Comparison of ENCODE assay signal across 8 mouse cellular contexts in the genomic region with DNA sequence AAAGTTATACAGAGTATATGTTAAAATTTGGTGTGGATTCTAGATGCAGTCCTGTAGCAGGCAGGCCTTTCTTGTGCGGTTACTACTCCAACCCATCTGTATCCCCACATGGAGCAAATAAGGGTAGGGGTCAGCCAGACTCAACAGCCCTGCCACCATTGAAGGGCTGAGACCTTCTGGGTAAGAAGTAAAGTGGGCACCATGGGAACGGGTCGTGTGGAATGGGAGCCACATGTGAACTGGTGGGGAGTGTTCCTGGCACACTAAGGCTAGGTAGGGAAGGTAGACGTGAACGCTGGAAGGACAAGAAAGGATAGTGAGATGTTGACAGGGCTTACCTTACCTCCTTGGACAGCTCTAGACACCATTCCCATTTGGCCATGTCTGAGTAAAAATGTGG. TPM values are rescaled to one million over a fixed set of nuclear protein-coding genes. Genes with fewer than 3 reads are reported as not detected.
DNase-seq lines count a peak whose midpoint lies in the region; ATAC-seq and TF ChIP-seq lines count a peak whose summit lies in the region.

No protein-coding gene starts in this region.

- H3K27me3 ChIP-seq in forebrain, embryonic 15.5 days, result no peaks in the 10 kb centered on the region
- no peaks in the 10 kb centered on the region for H3K27me3 ChIP-seq in forebrain, embryonic 14.5 days (replicated peaks; ENCODE audit: control insufficient read depth, insufficient read depth, low read length)
- H3K27me3 ChIP-seq in liver, embryonic 11.5 days (replicated peaks; ENCODE audit: control insufficient read depth, insufficient read depth, low read length), result no peaks in the 10 kb centered on the region
- no peaks in the 10 kb centered on the region for H3K27me3 ChIP-seq in liver, postnatal 0 days (ENCODE audit: insufficient read depth, low read length)
- H3K27me3 ChIP-seq in embryonic facial prominence, embryonic 15.5 days, result no peaks in the 10 kb centered on the region
- no peaks in the 10 kb centered on the region for H3K27me3 ChIP-seq in midbrain, embryonic 15.5 days (replicated peaks)

- TF ChIP-seq EP300 in liver, postnatal 0 days (IDR thresholded peaks at IDR 0.05; ENCODE audit: low read depth), result no peak

- no peak for ATAC-seq in forebrain, embryonic 15.5 days (replicated peaks)
- no peak for ATAC-seq in forebrain, embryonic 14.5 days
- no peak for ATAC-seq in liver, embryonic 11.5 days (replicated peaks; ENCODE audit: low FRiP score)
- ATAC-seq in liver, postnatal 0 days, result no peak
- ATAC-seq in embryonic facial prominence, embryonic 15.5 days (ENCODE audit: insufficient number of reproducible peaks, low FRiP score, low TSS enrichment, low read depth), result no peak
- no peak for ATAC-seq in midbrain, embryonic 15.5 days (replicated peaks)

- no peaks in the 10 kb centered on the region for H3K9me3 ChIP-seq in forebrain, embryonic 15.5 days
- H3K9me3 ChIP-seq in forebrain, embryonic 14.5 days (replicated peaks; ENCODE audit: control insufficient read depth, low read length), result no peaks in the 10 kb centered on the region
- H3K9me3 ChIP-seq in liver, embryonic 11.5 days (ENCODE audit: control insufficient read depth, low read length), result no peaks in the 10 kb centered on the region
- no peaks in the 10 kb centered on the region for H3K9me3 ChIP-seq in liver, postnatal 0 days (ENCODE audit: low read length)
- no peaks in the 10 kb centered on the region for H3K9me3 ChIP-seq in embryonic facial prominence, embryonic 15.5 days (replicated peaks)
- no peaks in the 10 kb centered on the region for H3K9me3 ChIP-seq in midbrain, embryonic 15.5 days

- 67% methylated on average over 5 of the region's 5 CpGs for WGBS in forebrain, embryonic 15.5 days
- WGBS in forebrain, embryonic 14.5 days, result 69% methylated on average over 5 of the region's 5 CpGs
- WGBS in liver, embryonic 11.5 days, result 71% methylated on average over 5 of the region's 5 CpGs
- 74% methylated on average over 5 of the region's 5 CpGs for WGBS in liver, postnatal 0 days (ENCODE audit: insufficient replicate concordance)
- 78% methylated on average over 5 of the region's 5 CpGs for WGBS in embryonic facial prominence, embryonic 15.5 days
- WGBS in midbrain, embryonic 15.5 days, result 75% methylated on average over 5 of the region's 5 CpGs

- H3K9ac ChIP-seq in forebrain, embryonic 15.5 days (replicated peaks), result no peak overlapping the region
- no peak overlapping the region for H3K9ac ChIP-seq in forebrain, embryonic 14.5 days (ENCODE audit: low read length)
- H3K9ac ChIP-seq in liver, embryonic 11.5 days (ENCODE audit: low read depth, low read length), result no peak overlapping the region
- H3K9ac ChIP-seq in liver, postnatal 0 days (replicated peaks), result no peak overlapping the region
- no peak overlapping the region for H3K9ac ChIP-seq in embryonic facial prominence, embryonic 15.5 days
- no peak overlapping the region for H3K9ac ChIP-seq in midbrain, embryonic 15.5 days

- peaks cover 16% of the 10 kb centered on the region for H3K36me3 ChIP-seq in forebrain, embryonic 15.5 days
- peaks cover 29% of the 10 kb centered on the region for H3K36me3 ChIP-seq in forebrain, embryonic 14.5 days (ENCODE audit: control insufficient read depth, insufficient read depth, low read length)
- H3K36me3 ChIP-seq in liver, embryonic 11.5 days (ENCODE audit: control insufficient read depth, insufficient read depth, low read length), result peaks cover 21% of the 10 kb centered on the region
- peaks cover 11% of the 10 kb centered on the region for H3K36me3 ChIP-seq in liver, postnatal 0 days (replicated peaks; ENCODE audit: insufficient read depth, low read length)
- H3K36me3 ChIP-seq in embryonic facial prominence, embryonic 15.5 days, result peaks cover 24% of the 10 kb centered on the region
- H3K36me3 ChIP-seq in midbrain, embryonic 15.5 days (replicated peaks), result peaks cover 14% of the 10 kb centered on the region

- peak overlapping the region; percentile 59; the same call in 1 of the 2 replicates for H3K4me3 ChIP-seq in forebrain, embryonic 15.5 days
- no peak overlapping the region for H3K4me3 ChIP-seq in forebrain, embryonic 14.5 days (ENCODE audit: low read depth, low read length)
- H3K4me3 ChIP-seq in liver, embryonic 11.5 days (ENCODE audit: low read depth, low read length), result peak overlapping the region; percentile 24
- no peak overlapping the region for H3K4me3 ChIP-seq in liver, postnatal 0 days (ENCODE audit: low read depth, low read length)
- peak overlapping the region; percentile 78 for H3K4me3 ChIP-seq in embryonic facial prominence, embryonic 15.5 days (replicated peaks)
- H3K4me3 ChIP-seq in midbrain, embryonic 15.5 days, result 0 out of 2 replicates have a peak overlapping the region, but pooled peaks have one; percentile 2

- no peak for TF ChIP-seq CTCF in liver, postnatal 0 days (IDR thresholded peaks at IDR 0.05; ENCODE audit: low read depth)

- H3K4me2 ChIP-seq in forebrain, embryonic 15.5 days (replicated peaks), result no peak overlapping the region
- H3K4me2 ChIP-seq in forebrain, embryonic 14.5 days (ENCODE audit: low read length), result no peak overlapping the region
- H3K4me2 ChIP-seq in liver, embryonic 11.5 days, result peak overlapping the region; percentile 98
- H3K4me2 ChIP-seq in liver, postnatal 0 days (ENCODE audit: low read depth, low read length), result no peak overlapping the region
- peak overlapping the region; percentile 60 for H3K4me2 ChIP-seq in embryonic facial prominence, embryonic 15.5 days (replicated peaks)
- no peak overlapping the region for H3K4me2 ChIP-seq in midbrain, embryonic 15.5 days

- intact Hi-C loops in left cerebral cortex, postnatal 14 days (cut with DNase I), result no loop called here

- H3K4me1 ChIP-seq in forebrain, embryonic 15.5 days, result peaks cover 30% of the 10 kb centered on the region
- H3K4me1 ChIP-seq in forebrain, embryonic 14.5 days (ENCODE audit: control insufficient read depth, insufficient read depth, low read length), result peaks cover 11% of the 10 kb centered on the region; the same call in 1 of the 2 replicates
- H3K4me1 ChIP-seq in liver, embryonic 11.5 days (replicated peaks; ENCODE audit: control insufficient read depth, insufficient read depth, low read length), result peaks cover 25% of the 10 kb centered on the region
- peaks cover 22% of the 10 kb centered on the region for H3K4me1 ChIP-seq in liver, postnatal 0 days (ENCODE audit: insufficient read depth)
- peaks cover 28% of the 10 kb centered on the region for H3K4me1 ChIP-seq in embryonic facial prominence, embryonic 15.5 days
- peaks cover 35% of the 10 kb centered on the region for H3K4me1 ChIP-seq in midbrain, embryonic 15.5 days

- no peak for DNase-seq in forebrain, embryonic 14.5 days (ENCODE audit: low spot score)
- DNase-seq in liver, embryonic 11.5 days (ENCODE audit: low spot score), result no peak
- DNase-seq in liver, postnatal 0 days, result no peak
- DNase-seq in left cerebral cortex, adult 8-10 months (ENCODE audit: low spot score in 2 of 2), result no peak
- no peak for DNase-seq in left cerebral cortex, postnatal 14 days (ENCODE audit: low spot score in 2 of 2)

- peak overlapping the region; percentile 90; the same call in 1 of the 2 replicates for H3K27ac ChIP-seq in forebrain, embryonic 15.5 days (replicated peaks)
- H3K27ac ChIP-seq in forebrain, embryonic 14.5 days (ENCODE audit: low read depth, low read length), result no peak overlapping the region
- no peak overlapping the region for H3K27ac ChIP-seq in liver, embryonic 11.5 days (ENCODE audit: low read depth, low read length)
- no peak overlapping the region for H3K27ac ChIP-seq in liver, postnatal 0 days (ENCODE audit: low read depth)
- H3K27ac ChIP-seq in embryonic facial prominence, embryonic 15.5 days (replicated peaks), result no peak overlapping the region
- no peak overlapping the region for H3K27ac ChIP-seq in midbrain, embryonic 15.5 days

RNA-seq across cellular contexts. Expression of a gene that starts 7.3 kb away (rescaled TPM):
- 68.3 and 81.8 TPM in 2 replicates for polyA plus RNA-seq in forebrain, embryonic 15.5 days (2015; fragmentation: Nextera tagmentation; extraction: Ambion mirVana)
- 69.2 and 74.0 TPM in 2 replicates for polyA plus RNA-seq in forebrain, embryonic 14.5 days (2014; fragmentation: Nextera tagmentation; extraction: Ambion mirVana)
- 168 and 170 TPM in 2 replicates for polyA plus RNA-seq in liver, embryonic 11.5 days (2014; fragmentation: Nextera tagmentation; extraction: Ambion mirVana)
- 41.3 and 45.9 TPM in 2 replicates for polyA plus RNA-seq in liver, postnatal 0 days (2015; fragmentation: Nextera tagmentation; extraction: Ambion mirVana)
- polyA plus RNA-seq in embryonic facial prominence, embryonic 15.5 days (2015; fragmentation: Nextera tagmentation; extraction: Ambion mirVana), result 122 and 123 TPM in 2 replicates
- polyA plus RNA-seq in midbrain, embryonic 15.5 days (2015; fragmentation: Nextera tagmentation; extraction: Ambion mirVana), result 17.7 and 23.9 TPM in 2 replicates
- under 1 TPM; 0.53 to 0.80 (median 0.62) TPM for total RNA-seq in left cerebral cortex, adult 8-10 months (2022)
- 1 to 10 TPM in 1 of 2 experiments, under 1 TPM in 1; 0.86 to 1.2 TPM for total RNA-seq in left cerebral cortex, postnatal 14 days (2021)

RNA-seq across cellular contexts. Expression of a gene that starts 21.3 kb away (rescaled TPM):
- 12.8 and 15.4 TPM in 2 replicates for polyA plus RNA-seq in forebrain, embryonic 15.5 days (2015; fragmentation: Nextera tagmentation; extraction: Ambion mirVana)
- 10.7 and 13.9 TPM in 2 replicates for polyA plus RNA-seq in forebrain, embryonic 14.5 days (2014; fragmentation: Nextera tagmentation; extraction: Ambion mirVana)
- 5.9 and 6.6 TPM in 2 replicates for polyA plus RNA-seq in liver, embryonic 11.5 days (2014; fragmentation: Nextera tagmentation; extraction: Ambion mirVana)
- polyA plus RNA-seq in liver, postnatal 0 days (2015; fragmentation: Nextera tagmentation; extraction: Ambion mirVana), result 5.4 and 6.6 TPM in 2 replicates
- polyA plus RNA-seq in embryonic facial prominence, embryonic 15.5 days (2015; fragmentation: Nextera tagmentation; extraction: Ambion mirVana), result 14.9 and 15.7 TPM in 2 replicates
- polyA plus RNA-seq in midbrain, embryonic 15.5 days (2015; fragmentation: Nextera tagmentation; extraction: Ambion mirVana), result 20.5 and 21.2 TPM in 2 replicates
- total RNA-seq in left cerebral cortex, adult 8-10 months (2022), result 10 to 100 TPM; 32.3 to 37.9 (median 33.5) TPM
- total RNA-seq in left cerebral cortex, postnatal 14 days (2021), result 10 to 100 TPM; 26.1 to 29.2 TPM

RNA-seq across cellular contexts. Expression of a gene that starts 22.5 kb away (rescaled TPM):
- polyA plus RNA-seq in forebrain, embryonic 15.5 days (2015; fragmentation: Nextera tagmentation; extraction: Ambion mirVana), result 65.9 and 67.8 TPM in 2 replicates
- polyA plus RNA-seq in forebrain, embryonic 14.5 days (2014; fragmentation: Nextera tagmentation; extraction: Ambion mirVana), result 43.4 and 56.1 TPM in 2 replicates
- 57.5 and 60.5 TPM in 2 replicates for polyA plus RNA-seq in liver, embryonic 11.5 days (2014; fragmentation: Nextera tagmentation; extraction: Ambion mirVana)
- 7.4 and 7.6 TPM in 2 replicates for polyA plus RNA-seq in liver, postnatal 0 days (2015; fragmentation: Nextera tagmentation; extraction: Ambion mirVana)
- 43.7 and 53.5 TPM in 2 replicates for polyA plus RNA-seq in embryonic facial prominence, embryonic 15.5 days (2015; fragmentation: Nextera tagmentation; extraction: Ambion mirVana)
- polyA plus RNA-seq in midbrain, embryonic 15.5 days (2015; fragmentation: Nextera tagmentation; extraction: Ambion mirVana), result 67.0 and 73.5 TPM in 2 replicates
- total RNA-seq in left cerebral cortex, adult 8-10 months (2022), result 10 to 100 TPM; 37.1 to 42.9 (median 39.7) TPM
- total RNA-seq in left cerebral cortex, postnatal 14 days (2021), result 10 to 100 TPM; 39.1 to 40.5 TPM

RNA-seq across cellular contexts. Expression of a gene that starts 29.9 kb away (rescaled TPM):
- polyA plus RNA-seq in forebrain, embryonic 15.5 days (2015; fragmentation: Nextera tagmentation; extraction: Ambion mirVana), result 22.5 and 26.3 TPM in 2 replicates
- polyA plus RNA-seq in forebrain, embryonic 14.5 days (2014; fragmentation: Nextera tagmentation; extraction: Ambion mirVana), result 14.1 and 15.6 TPM in 2 replicates
- 60.2 and 64.9 TPM in 2 replicates for polyA plus RNA-seq in liver, embryonic 11.5 days (2014; fragmentation: Nextera tagmentation; extraction: Ambion mirVana)
- 8.9 and 10.6 TPM in 2 replicates for polyA plus RNA-seq in liver, postnatal 0 days (2015; fragmentation: Nextera tagmentation; extraction: Ambion mirVana)
- polyA plus RNA-seq in embryonic facial prominence, embryonic 15.5 days (2015; fragmentation: Nextera tagmentation; extraction: Ambion mirVana), result 26.1 and 27.5 TPM in 2 replicates
- polyA plus RNA-seq in midbrain, embryonic 15.5 days (2015; fragmentation: Nextera tagmentation; extraction: Ambion mirVana), result 16.9 and 18.7 TPM in 2 replicates
- 10 to 100 TPM; 20.3 to 22.2 (median 20.9) TPM for total RNA-seq in left cerebral cortex, adult 8-10 months (2022)
- 10 to 100 TPM; 19.6 to 23.5 TPM for total RNA-seq in left cerebral cortex, postnatal 14 days (2021)

RNA-seq across cellular contexts. Expression of a gene that starts 32.4 kb away (rescaled TPM):
- polyA plus RNA-seq in forebrain, embryonic 15.5 days (2015; fragmentation: Nextera tagmentation; extraction: Ambion mirVana), result 47.6 and 50.5 TPM in 2 replicates
- 45.2 and 49.6 TPM in 2 replicates for polyA plus RNA-seq in forebrain, embryonic 14.5 days (2014; fragmentation: Nextera tagmentation; extraction: Ambion mirVana)
- polyA plus RNA-seq in liver, embryonic 11.5 days (2014; fragmentation: Nextera tagmentation; extraction: Ambion mirVana), result 39.1 and 43.5 TPM in 2 replicates
- 12.5 and 13.0 TPM in 2 replicates for polyA plus RNA-seq in liver, postnatal 0 days (2015; fragmentation: Nextera tagmentation; extraction: Ambion mirVana)
- polyA plus RNA-seq in embryonic facial prominence, embryonic 15.5 days (2015; fragmentation: Nextera tagmentation; extraction: Ambion mirVana), result 102 and 137 TPM in 2 replicates
- 33.5 and 37.7 TPM in 2 replicates for polyA plus RNA-seq in midbrain, embryonic 15.5 days (2015; fragmentation: Nextera tagmentation; extraction: Ambion mirVana)
- total RNA-seq in left cerebral cortex, adult 8-10 months (2022), result 10 to 100 TPM; 15.2 to 19.4 (median 17.1) TPM
- 10 to 100 TPM; 14.2 to 16.9 TPM for total RNA-seq in left cerebral cortex, postnatal 14 days (2021)

Comparison
In these comparisons a context has a peak if more than half of its experiments do, and no peak if none do; other contexts are left out.
1. H3K4me2 ChIP-seq: peak in liver, embryonic 11.5 days (single experiment) and embryonic facial prominence, embryonic 15.5 days (single experiment); none in forebrain, embryonic 15.5 days (single experiment), forebrain, embryonic 14.5 days (single experiment), liver, postnatal 0 days (single experiment) and midbrain, embryonic 15.5 days (single experiment).
2. H3K4me3 ChIP-seq: peak in forebrain, embryonic 15.5 days (single experiment), liver, embryonic 11.5 days (single experiment), embryonic facial prominence, embryonic 15.5 days (single experiment) and midbrain, embryonic 15.5 days (single experiment); none in forebrain, embryonic 14.5 days (single experiment) and liver, postnatal 0 days (single experiment).